Mouse (Mus musculus) embryonic facial prominence, embryonic 15.5 days (tissue): ENCODE measurements around the gene Parp1. TPM values are rescaled to one million over a fixed set of nuclear protein-coding genes. Genes with fewer than 3 reads are reported as not detected.

Experiments used
- ATAC-seq: fragments of 200-750 bp; cut with Nextera tagmentation; 2 replicates; pipeline ENCODE4 v1.8.0; 2017; ENCODE audit warnings: low read depth, moderate TSS enrichment; ENCODE audit not compliant: insufficient number of reproducible peaks, low FRiP score, low TSS enrichment
- H3K27ac ChIP-seq: fragments of 300-500 bp; sonication (generic); replicated peaks from 2 replicates; pipeline ENCODE4 v1.5.1; 2015; ENCODE audit warnings: mild to moderate bottlenecking, inconsistent platforms
- H3K27me3 ChIP-seq: fragments of 300-500 bp; sonication (generic); 2 replicates; pipeline ENCODE4 v1.6.1; 2015; ENCODE audit warnings: inconsistent platforms
- H3K36me3 ChIP-seq: fragments of 300-500 bp; sonication (generic); 2 replicates; pipeline ENCODE4 v1.6.1; 2015; ENCODE audit warnings: mild to moderate bottlenecking, inconsistent platforms
- H3K4me1 ChIP-seq: fragments of 300-500 bp; sonication (generic); 2 replicates; pipeline ENCODE4 v1.6.1; 2015; ENCODE audit warnings: inconsistent platforms
- H3K4me2 ChIP-seq: fragments of 300-500 bp; sonication (generic); replicated peaks from 2 replicates; pipeline ENCODE4 v1.6.1; 2015; ENCODE audit warnings: mild to moderate bottlenecking, inconsistent platforms
- H3K4me3 ChIP-seq: fragments of 300-500 bp; sonication (generic); replicated peaks from 2 replicates; pipeline ENCODE4 v1.5.1; 2015; ENCODE audit warnings: mild to moderate bottlenecking, inconsistent platforms
- H3K9ac ChIP-seq: fragments of 300-500 bp; sonication (generic); 2 replicates; pipeline ENCODE4 v1.6.1; 2015; ENCODE audit warnings: inconsistent platforms
- H3K9me3 ChIP-seq: fragments of 300-500 bp; sonication (generic); replicated peaks from 2 replicates; pipeline ENCODE4 v1.6.1; 2016; ENCODE audit warnings: inconsistent platforms
- WGBS: fragments of 180-500 bp; shearing (Covaris S2); methylation state at CpG from one replicate; pipeline ENCODE4 v1.1.7; 2015; 5-methylcytosine and 5-hydroxymethylcytosine counted together
- polyA plus RNA-seq: library from polyadenylated mRNA; unstranded; fragments of >200 nt; fragmentation: Nextera tagmentation; extraction: Ambion mirVana; gene quantifications from 2 replicates; pipeline ENCODE4 v1.2.1, GENCODE M21; 2015

Gene Parp1
- polyA plus RNA-seq, 1 experiment from 2014 or later = 99.0 TPM

DNA sequence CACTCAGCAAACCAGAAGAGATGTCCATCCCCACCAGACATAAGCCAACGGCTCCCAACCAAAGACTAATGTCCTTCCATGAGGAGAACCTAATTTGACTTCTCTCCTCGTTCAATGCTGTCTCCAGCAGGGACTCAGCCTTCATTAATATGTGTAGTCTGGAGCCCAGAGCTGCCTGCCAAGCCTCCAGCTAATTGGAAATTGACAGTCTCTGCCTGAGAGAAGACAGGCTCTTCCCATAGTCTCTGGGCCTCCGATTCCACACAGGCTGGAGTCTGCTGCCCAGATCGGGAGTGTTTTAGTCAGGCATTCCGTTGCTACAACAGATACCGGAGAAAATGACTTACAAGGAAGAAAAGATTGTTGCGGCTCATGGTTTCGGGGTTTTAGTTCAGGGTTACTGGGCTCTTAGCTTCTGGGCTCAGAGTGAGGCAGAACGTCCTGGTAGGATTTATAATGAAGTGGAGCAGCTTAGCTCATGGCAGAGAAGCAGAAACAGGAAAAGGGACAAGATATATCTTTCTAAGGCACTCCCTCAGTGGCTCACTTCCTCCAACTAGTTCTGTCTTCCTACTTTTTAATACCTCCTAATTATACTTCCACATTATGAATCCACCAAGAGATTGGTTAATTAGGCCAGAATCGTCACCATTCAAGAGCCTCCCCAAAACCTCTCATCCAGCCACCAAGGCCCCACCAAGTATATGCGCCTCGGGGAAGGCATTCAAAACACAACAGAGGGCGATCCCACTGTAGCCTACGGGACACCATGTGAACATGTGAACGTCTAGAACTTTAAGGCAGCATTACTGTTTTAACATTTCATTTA lies 26.6 kb upstream of the Parp1 start:
- peak; percentile 63 for ATAC-seq
- no peaks in the 10 kb centered on the region for H3K9me3 ChIP-seq
- H3K4me2 ChIP-seq = no peak overlapping the region
- H3K4me1 ChIP-seq = peaks cover 12% of the 10 kb centered on the region; the same call in 1 of the 2 replicates
- H3K27me3 ChIP-seq = peaks cover 5% of the 10 kb centered on the region; the same call in 1 of the 2 replicates
- peak overlapping the region; percentile 24; the same call in 1 of the 2 replicates for H3K27ac ChIP-seq
- no peak overlapping the region for H3K9ac ChIP-seq
- H3K36me3 ChIP-seq = no peaks in the 10 kb centered on the region
- H3K4me3 ChIP-seq = no peak overlapping the region
- WGBS = 62% methylated on average over 15 of the region's 15 CpGs

- H3K9ac ChIP-seq = no peak overlapping the region
- ATAC-seq = no peak
- H3K36me3 ChIP-seq = no peaks in the 10 kb centered on the region
- H3K4me1 ChIP-seq = peaks cover 12% of the 10 kb centered on the region; the same call in 1 of the 2 replicates
- WGBS = 81% methylated on average over 3 of the region's 3 CpGs
- H3K4me3 ChIP-seq = no peak overlapping the region
- H3K27me3 ChIP-seq = peaks cover 8% of the 10 kb centered on the region; the same call in 1 of the 2 replicates
- H3K27ac ChIP-seq = no peak overlapping the region
- no peak overlapping the region for H3K4me2 ChIP-seq
- H3K9me3 ChIP-seq = no peaks in the 10 kb centered on the region
Measured at GRCm38 (mm10) chr1:180542712-180543371, 25.9 kb upstream of the Parp1 start.

- no peak for ATAC-seq
- WGBS = 60% methylated on average over 4 of the region's 4 CpGs
Measured at GRCm38 (mm10) chr1:180545918-180546545, 22.7 kb upstream of the Parp1 start.

GRCm38 (mm10) chr1:180546798-180547750 lies 21.6 kb upstream of the Parp1 start:
- Histone ChIP-seq H3K4me2 (peak overlapping the region; percentile 33), H3K27ac (no peak overlapping the region), H3K36me3 (no peaks in the 10 kb centered on the region), H3K4me3 (no peak overlapping the region), H3K27me3 (peaks cover 18% of the 10 kb centered on the region; the same call in 1 of the 2 replicates), H3K9ac (no peak overlapping the region), H3K4me1 (0 out of 2 replicates have a peak, but pooled peaks cover 11% of the 10 kb centered on the region), H3K9me3 (no peaks in the 10 kb centered on the region)
- WGBS = 55% methylated on average over 13 of the region's 13 CpGs
- no peak for ATAC-seq

More at GRCm38 (mm10) chr1:180545918-180546545, 22.7 kb upstream of the Parp1 start:
- Histone ChIP-seq H3K4me3 (no peak overlapping the region), H3K27me3 (peaks cover 18% of the 10 kb centered on the region; the same call in 1 of the 2 replicates), H3K27ac (no peak overlapping the region), H3K9ac (no peak overlapping the region), H3K4me2 (no peak overlapping the region), H3K4me1 (peaks cover 22% of the 10 kb centered on the region; the same call in 1 of the 2 replicates), H3K36me3 (no peaks in the 10 kb centered on the region), H3K9me3 (no peaks in the 10 kb centered on the region)

- no peak overlapping the region for H3K27ac ChIP-seq
- no peaks in the 10 kb centered on the region for H3K36me3 ChIP-seq
- no peak for ATAC-seq
- no peak overlapping the region for H3K4me3 ChIP-seq
- 2% methylated on average over 16 of the region's 16 CpGs for WGBS
- no peak overlapping the region for H3K9ac ChIP-seq
- H3K27me3 ChIP-seq = peaks cover 18% of the 10 kb centered on the region; the same call in 1 of the 2 replicates
- H3K9me3 ChIP-seq = no peaks in the 10 kb centered on the region
- peak overlapping the region; percentile 33 for H3K4me2 ChIP-seq
- 0 out of 2 replicates have a peak, but pooled peaks cover 10% of the 10 kb centered on the region for H3K4me1 ChIP-seq
Measured at GRCm38 (mm10) chr1:180547751-180548669, 20.7 kb upstream of the Parp1 start.

GRCm38 (mm10) chr1:180549539-180550308 lies 19.0 kb upstream of the Parp1 start:
- H3K36me3 ChIP-seq = no peaks in the 10 kb centered on the region
- H3K4me3 ChIP-seq = no peak overlapping the region
- 0 out of 2 replicates have a peak, but pooled peaks cover 10% of the 10 kb centered on the region for H3K4me1 ChIP-seq
- WGBS = 69% methylated on average over 7 of the region's 7 CpGs
- no peak for ATAC-seq
- H3K27me3 ChIP-seq = peaks cover 18% of the 10 kb centered on the region; the same call in 1 of the 2 replicates
- no peak overlapping the region for H3K27ac ChIP-seq
- H3K4me2 ChIP-seq = no peak overlapping the region
- H3K9ac ChIP-seq = no peak overlapping the region
- H3K9me3 ChIP-seq = no peaks in the 10 kb centered on the region

DNA sequence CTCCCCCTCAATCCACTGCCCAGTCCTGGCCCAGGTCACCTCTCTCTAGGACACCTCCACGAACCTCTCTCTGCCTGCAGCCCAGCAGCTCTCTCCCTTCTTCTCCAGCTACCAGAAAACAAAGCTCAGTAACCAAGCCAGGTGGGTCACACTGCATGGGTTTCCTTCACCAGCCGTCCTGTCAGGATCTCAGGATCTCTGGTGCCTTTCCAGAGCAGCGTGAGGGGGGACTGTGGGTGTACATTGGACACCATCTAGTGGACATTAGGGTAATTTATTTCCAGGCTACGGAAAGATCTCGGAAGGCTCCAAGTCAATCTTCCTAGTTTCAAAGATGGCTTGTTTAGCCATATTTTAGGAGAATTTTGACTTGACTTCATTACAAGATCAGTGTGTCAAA lies 18.0 kb upstream of the Parp1 start:
- Histone ChIP-seq H3K27ac (no peak overlapping the region), H3K4me2 (no peak overlapping the region), H3K36me3 (no peaks in the 10 kb centered on the region), H3K9ac (no peak overlapping the region), H3K4me1 (0 out of 2 replicates have a peak, but pooled peaks cover 10% of the 10 kb centered on the region), H3K9me3 (no peaks in the 10 kb centered on the region), H3K4me3 (no peak overlapping the region), H3K27me3 (peaks cover 18% of the 10 kb centered on the region; the same call in 1 of the 2 replicates)
- 20% methylated on average over 5 of the region's 5 CpGs for WGBS
- ATAC-seq = no peak

- WGBS = 77% methylated on average over 5 of the region's 5 CpGs
- Histone ChIP-seq H3K27me3 (no peaks in the 10 kb centered on the region), H3K4me3 (no peak overlapping the region), H3K27ac (no peak overlapping the region), H3K4me2 (no peak overlapping the region), H3K9me3 (no peaks in the 10 kb centered on the region), H3K36me3 (no peaks in the 10 kb centered on the region), H3K4me1 (no peaks in the 10 kb centered on the region), H3K9ac (no peak overlapping the region)
- ATAC-seq = no peak
Measured at GRCm38 (mm10) chr1:180556899-180557298, 11.8 kb upstream of the Parp1 start.

DNA sequence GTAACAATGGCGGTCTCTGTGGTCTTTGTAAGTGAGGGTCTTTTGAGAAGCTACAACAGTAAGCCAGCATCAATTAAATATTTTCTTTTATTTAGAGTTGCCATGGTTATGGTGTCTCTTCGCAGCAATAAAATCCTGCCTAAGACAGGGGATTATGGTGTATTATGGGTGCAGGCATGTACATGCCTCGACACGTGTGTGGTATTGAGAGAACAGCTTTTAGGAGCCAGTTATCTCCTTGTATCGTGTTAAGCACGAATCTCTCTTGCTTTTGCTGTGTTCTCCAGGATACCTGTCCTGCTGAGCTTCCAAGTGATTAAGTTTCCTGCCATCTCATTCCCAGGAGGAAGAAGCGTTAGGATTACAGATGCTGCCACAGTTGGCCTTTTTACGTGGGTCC lies 9.3 kb upstream of the Parp1 start:
- H3K4me2 ChIP-seq = no peak overlapping the region
- ATAC-seq = no peak
- H3K27ac ChIP-seq = no peak overlapping the region
- H3K36me3 ChIP-seq = no peaks in the 10 kb centered on the region
- no peak overlapping the region for H3K9ac ChIP-seq
- no peaks in the 10 kb centered on the region for H3K27me3 ChIP-seq
- no peak overlapping the region for H3K4me3 ChIP-seq
- no peaks in the 10 kb centered on the region for H3K4me1 ChIP-seq
- 58% methylated on average over 8 of the region's 8 CpGs for WGBS
- no peaks in the 10 kb centered on the region for H3K9me3 ChIP-seq
